In genomic region chr3:105835875-105836274, GRCm38 (mm10) we compare ENCODE assay signal across 24 mouse cellular contexts. TPM values are rescaled to one million over a fixed set of nuclear protein-coding genes. Genes with fewer than 3 reads are reported as not detected.
DNase-seq lines count a peak whose midpoint lies in the region; ATAC-seq lines count a peak whose summit lies in the region.
"Had no signal": no experiment of that assay in that cellular context is flagged by ENCODE, and none has a peak within 500 bp of the region (broad histone marks: within the 10 kb centered on the region; RNA-seq: fewer than 3 reads in every experiment).

No protein-coding gene starts in this region.

- no peaks in the 10 kb centered on the region for H3K9me3 ChIP-seq in liver, embryonic 13.5 days (replicated peaks)
- no peaks in the 10 kb centered on the region for H3K9me3 ChIP-seq in liver, embryonic 11.5 days (ENCODE audit: control insufficient read depth, low read length)
- H3K9me3 ChIP-seq in midbrain, embryonic 11.5 days (ENCODE audit: control insufficient read depth, low read length), result no peaks in the 10 kb centered on the region
- H3K9me3 ChIP-seq: embryonic facial prominence, embryonic 10.5 days; forebrain, embryonic 10.5 days; heart, embryonic 13.5 days; hindbrain, embryonic 12.5 days had no signal

- H3K27me3 ChIP-seq in liver, embryonic 13.5 days, result no peaks in the 10 kb centered on the region
- H3K27me3 ChIP-seq in liver, embryonic 11.5 days (replicated peaks; ENCODE audit: control insufficient read depth, insufficient read depth, low read length), result no peaks in the 10 kb centered on the region; the same call in 1 of the 2 replicates
- H3K27me3 ChIP-seq in midbrain, embryonic 11.5 days (ENCODE audit: control insufficient read depth, insufficient read depth, low read length), result no peaks in the 10 kb centered on the region
- H3K27me3 ChIP-seq: CH12.LX; hindbrain, embryonic 12.5 days had no signal

- no peaks in the 10 kb centered on the region for H3K36me3 ChIP-seq in liver, embryonic 13.5 days
- no peaks in the 10 kb centered on the region for H3K36me3 ChIP-seq in liver, embryonic 11.5 days (ENCODE audit: control insufficient read depth, insufficient read depth, low read length)
- H3K36me3 ChIP-seq in midbrain, embryonic 11.5 days (ENCODE audit: control insufficient read depth, insufficient read depth, low read length), result no peaks in the 10 kb centered on the region
- H3K36me3 ChIP-seq: embryonic facial prominence, embryonic 10.5 days; forebrain, embryonic 10.5 days; heart, embryonic 13.5 days; hindbrain, embryonic 12.5 days had no signal

- DNase-seq in layer of hippocampus, adult 18-20 months (ENCODE audit: low spot score in 2 of 2), result peak; percentile 9 to 62
- DNase-seq in layer of hippocampus, adult 9-10 months (ENCODE audit: low spot score), result no peak
- no peak for DNase-seq in liver, embryonic 13.5 days
- no peak for DNase-seq in liver, embryonic 11.5 days (ENCODE audit: low spot score)
- peak; percentile 49 for DNase-seq in brain, adult 2 months (ENCODE audit: low read depth, low spot score)
- no peak for DNase-seq in cerebellum, postnatal 25 days
- no peak for DNase-seq in midbrain, embryonic 11.5 days (ENCODE audit: low spot score, missing footprints)
- DNase-seq: adrenal gland, adult 8-10 months; adrenal gland, postnatal 36 days; cerebellum, adult 11 months; cerebellum, adult 8-10 months; cerebellum, postnatal 14 days; gastrocnemius, adult 2 months; gastrocnemius, postnatal 25 days; heart, postnatal 36 days had no signal

- no peak overlapping the region; the same call in 1 of the 2 replicates for H3K27ac ChIP-seq in liver, embryonic 13.5 days
- no peak overlapping the region for H3K27ac ChIP-seq in liver, embryonic 11.5 days (ENCODE audit: low read depth, low read length)
- H3K27ac ChIP-seq in midbrain, embryonic 11.5 days (ENCODE audit: low read depth, low read length), result no peak overlapping the region
- H3K27ac ChIP-seq: embryonic facial prominence, embryonic 10.5 days; forebrain, embryonic 10.5 days; gastrocnemius, adult 2 months; heart, embryonic 13.5 days; hindbrain, embryonic 12.5 days had no signal

- H3K9ac ChIP-seq in liver, embryonic 13.5 days, result no peak overlapping the region
- no peak overlapping the region for H3K9ac ChIP-seq in liver, embryonic 11.5 days (ENCODE audit: low read depth, low read length)
- H3K9ac ChIP-seq in midbrain, embryonic 11.5 days (ENCODE audit: low read length), result no peak overlapping the region
- H3K9ac ChIP-seq: heart, embryonic 13.5 days; hindbrain, embryonic 12.5 days had no signal

- H3K4me1 ChIP-seq in liver, embryonic 13.5 days (replicated peaks), result peaks cover 23% of the 10 kb centered on the region
- H3K4me1 ChIP-seq in liver, embryonic 11.5 days (replicated peaks; ENCODE audit: control insufficient read depth, insufficient read depth, low read length), result peaks cover 5% of the 10 kb centered on the region
- H3K4me1 ChIP-seq in midbrain, embryonic 11.5 days (ENCODE audit: control insufficient read depth, insufficient read depth, low read length), result no peaks in the 10 kb centered on the region
- H3K4me1 ChIP-seq: forebrain, embryonic 10.5 days; heart, embryonic 13.5 days; hindbrain, embryonic 12.5 days had no signal

- no peak overlapping the region for H3K4me2 ChIP-seq in liver, embryonic 13.5 days
- H3K4me2 ChIP-seq in liver, embryonic 11.5 days, result no peak overlapping the region
- H3K4me2 ChIP-seq in midbrain, embryonic 11.5 days, result no peak overlapping the region
- H3K4me2 ChIP-seq: heart, embryonic 13.5 days; hindbrain, embryonic 12.5 days had no signal

- no peak overlapping the region for H3K4me3 ChIP-seq in liver, embryonic 13.5 days (replicated peaks)
- H3K4me3 ChIP-seq in liver, embryonic 11.5 days (ENCODE audit: low read depth, low read length), result no peak overlapping the region
- H3K4me3 ChIP-seq in midbrain, embryonic 11.5 days (ENCODE audit: low read depth, low read length), result no peak overlapping the region
- H3K4me3 ChIP-seq: embryonic facial prominence, embryonic 10.5 days; forebrain, embryonic 10.5 days; gastrocnemius, adult 2 months; heart, embryonic 13.5 days; hindbrain, embryonic 12.5 days had no signal

- WGBS in liver, embryonic 13.5 days (ENCODE audit: insufficient replicate concordance), result 27% methylated on average over 3 of the region's 3 CpGs
- 35% methylated on average over 3 of the region's 3 CpGs for WGBS in liver, embryonic 11.5 days
- 68% methylated on average over 3 of the region's 3 CpGs for WGBS in midbrain, embryonic 11.5 days

- ATAC-seq in liver, embryonic 13.5 days (ENCODE audit: low read depth), result peak; percentile 74
- ATAC-seq in liver, embryonic 11.5 days (replicated peaks; ENCODE audit: low FRiP score), result no peak; the same call in 1 of the 2 replicates
- ATAC-seq in megakaryocyte progenitor cell, adult 5-6 weeks (replicated peaks; ENCODE audit: poor library complexity), result peak; percentile 49
- ATAC-seq in midbrain, embryonic 11.5 days (ENCODE audit: low FRiP score), result no peak
- ATAC-seq: forebrain, embryonic 14.5 days; hindbrain, embryonic 16.5 days had no signal

RNA-seq across cellular contexts. Expression of gene Rap1a, which starts 34.7 kb away (rescaled TPM):
- total RNA-seq in layer of hippocampus, adult 18-20 months (2021), result 10 to 100 TPM; 80.5 to 96.2 TPM
- 119 and 149 TPM in 2 replicates for polyA plus RNA-seq in liver, embryonic 13.5 days (2015; fragmentation: Nextera tagmentation; extraction: Ambion mirVana)
- polyA plus RNA-seq in liver, embryonic 11.5 days (2014; fragmentation: Nextera tagmentation; extraction: Ambion mirVana), result 114 and 121 TPM in 2 replicates
- 151 and 181 TPM in 2 replicates for total RNA-seq in megakaryocyte progenitor cell, adult 5-6 weeks (2015)
- total RNA-seq in megakaryocyte progenitor cell, adult 5-6 weeks (2017), result 128 and 136 TPM in 2 replicates
- polyA plus RNA-seq in midbrain, embryonic 11.5 days (2014; fragmentation: Nextera tagmentation; extraction: Ambion mirVana), result 87.0 and 91.8 TPM in 2 replicates

RNA-seq across cellular contexts. Expression of gene Adora3, which starts 34.8 kb away (rescaled TPM):
- total RNA-seq in layer of hippocampus, adult 18-20 months (2021), result 1 to 10 TPM; 1.1 to 1.4 TPM
- 0.44 and 0.51 TPM in 2 replicates for polyA plus RNA-seq in liver, embryonic 13.5 days (2015; fragmentation: Nextera tagmentation; extraction: Ambion mirVana)
- 0.36 and 0.92 TPM in 2 replicates for polyA plus RNA-seq in liver, embryonic 11.5 days (2014; fragmentation: Nextera tagmentation; extraction: Ambion mirVana)
- total RNA-seq in megakaryocyte progenitor cell, adult 5-6 weeks (2015), result 0.81 and 1.4 TPM in 2 replicates
- 0.20 TPM in 1 of 2 replicates, not detected in the other for total RNA-seq in megakaryocyte progenitor cell, adult 5-6 weeks (2017)
- not detected in 2 replicates for polyA plus RNA-seq in midbrain, embryonic 11.5 days (2014; fragmentation: Nextera tagmentation; extraction: Ambion mirVana)
- total RNA-seq: gastrocnemius, adult 2 months had no signal
- polyA plus RNA-seq: C2C12; embryonic facial prominence, embryonic 10.5 days; hindbrain, embryonic 12.5 days had no signal

RNA-seq across cellular contexts. Expression of gene Tmigd3, which starts 34.8 kb away (rescaled TPM):
- under 1 TPM in 1 of 2 experiments, not detected in 1; 0.51 TPM for total RNA-seq in layer of hippocampus, adult 18-20 months (2021)
- polyA plus RNA-seq in liver, embryonic 13.5 days (2015; fragmentation: Nextera tagmentation; extraction: Ambion mirVana), result 0.18 TPM in 1 of 2 replicates, not detected in the other
- 0.26 and 0.27 TPM in 2 replicates for polyA plus RNA-seq in liver, embryonic 11.5 days (2014; fragmentation: Nextera tagmentation; extraction: Ambion mirVana)
- total RNA-seq in megakaryocyte progenitor cell, adult 5-6 weeks (2015), result 0.71 and 1.8 TPM in 2 replicates
- 0.33 and 2.2 TPM in 2 replicates for total RNA-seq in megakaryocyte progenitor cell, adult 5-6 weeks (2017)
- not detected in 2 replicates for polyA plus RNA-seq in midbrain, embryonic 11.5 days (2014; fragmentation: Nextera tagmentation; extraction: Ambion mirVana)
- total RNA-seq: adrenal gland, adult 8-10 months; gastrocnemius, adult 2 months; gastrocnemius, postnatal 25 days had no signal
- polyA plus RNA-seq: C2C12; embryonic facial prominence, embryonic 10.5 days; forebrain, embryonic 10.5 days; forebrain, embryonic 14.5 days; hindbrain, embryonic 12.5 days; hindbrain, embryonic 16.5 days had no signal

Comparison
In these comparisons a context has a peak if more than half of its experiments do, and no peak if none do; other contexts are left out.
1. DNase-seq: peak in layer of hippocampus, adult 18-20 months (2 of 2) and brain, adult 2 months (single experiment); none in layer of hippocampus, adult 9-10 months (single experiment), liver, embryonic 13.5 days (single experiment), liver, embryonic 11.5 days (single experiment), cerebellum, postnatal 25 days (0 of 2) and midbrain, embryonic 11.5 days (single experiment).
2. ATAC-seq: peak in liver, embryonic 13.5 days (single experiment) and megakaryocyte progenitor cell, adult 5-6 weeks (single experiment); none in liver, embryonic 11.5 days (single experiment) and midbrain, embryonic 11.5 days (single experiment).